In the genomic region with DNA sequence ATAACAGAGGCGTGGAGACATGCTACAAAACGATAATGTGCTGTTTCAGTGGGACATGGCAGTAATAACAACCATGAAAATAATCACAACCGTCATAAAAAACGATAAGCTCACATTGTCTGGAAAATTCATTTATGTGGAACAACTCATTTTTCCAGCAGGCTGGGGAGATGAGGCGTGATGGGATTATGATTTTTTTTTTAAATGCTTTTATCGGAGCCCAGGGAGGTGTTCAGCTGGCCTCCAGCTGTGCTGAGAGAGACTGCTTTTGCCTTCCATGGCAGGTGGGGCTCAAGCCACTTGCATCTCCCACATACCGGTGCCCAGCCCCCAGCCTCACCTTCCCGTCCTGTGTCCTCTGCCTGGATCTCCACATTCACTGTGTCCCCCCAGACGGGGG, we compare ENCODE assay signal across 21 mouse cellular contexts. TPM values are rescaled to one million over a fixed set of nuclear protein-coding genes. Genes with fewer than 3 reads are reported as not detected.
DNase-seq lines count a peak whose midpoint lies in the region; ATAC-seq lines count a peak whose summit lies in the region.
"Had no signal": no experiment of that assay in that cellular context is flagged by ENCODE, and none has a peak within 500 bp of the region (broad histone marks: within the 10 kb centered on the region; RNA-seq: fewer than 3 reads in every experiment).

No protein-coding gene starts in this region.

- H3K27me3 ChIP-seq in midbrain, embryonic 12.5 days, result peaks cover 20% of the 10 kb centered on the region
- H3K27me3 ChIP-seq in midbrain, embryonic 11.5 days (ENCODE audit: control insufficient read depth, insufficient read depth, low read length), result no peaks in the 10 kb centered on the region; the same call in 1 of the 2 replicates
- peaks cover 4% of the 10 kb centered on the region; the same call in 1 of the 2 replicates for H3K27me3 ChIP-seq in hindbrain, embryonic 11.5 days (ENCODE audit: control insufficient read depth, insufficient read depth, low read length)
- peaks cover 23% of the 10 kb centered on the region for H3K27me3 ChIP-seq in limb, embryonic 13.5 days
- H3K27me3 ChIP-seq: Patski had no signal

- ATAC-seq in midbrain, embryonic 12.5 days (ENCODE audit: low FRiP score, low read depth), result no peak
- no peak for ATAC-seq in midbrain, embryonic 11.5 days (ENCODE audit: low FRiP score)
- ATAC-seq in hindbrain, embryonic 11.5 days (ENCODE audit: low FRiP score), result no peak
- no peak for ATAC-seq in limb, embryonic 13.5 days (ENCODE audit: low FRiP score, low read depth)
- ATAC-seq: inflammation-experienced regulatory T-cells, adult 6 months; Patski had no signal

- H3K4me3 ChIP-seq in midbrain, embryonic 12.5 days, result no peak overlapping the region
- no peak overlapping the region for H3K4me3 ChIP-seq in midbrain, embryonic 11.5 days (ENCODE audit: low read depth, low read length)
- H3K4me3 ChIP-seq in hindbrain, embryonic 11.5 days (ENCODE audit: low read depth, low read length), result no peak overlapping the region
- H3K4me3 ChIP-seq in limb, embryonic 13.5 days, result no peak overlapping the region
- H3K4me3 ChIP-seq: embryonic facial prominence, embryonic 15.5 days; liver, embryonic 15.5 days had no signal

- no peaks in the 10 kb centered on the region for H3K36me3 ChIP-seq in midbrain, embryonic 12.5 days
- no peaks in the 10 kb centered on the region for H3K36me3 ChIP-seq in midbrain, embryonic 11.5 days (ENCODE audit: control insufficient read depth, insufficient read depth, low read length)
- H3K36me3 ChIP-seq in hindbrain, embryonic 11.5 days (ENCODE audit: control insufficient read depth, insufficient read depth, low read length), result no peaks in the 10 kb centered on the region
- H3K36me3 ChIP-seq in limb, embryonic 13.5 days, result no peaks in the 10 kb centered on the region
- H3K36me3 ChIP-seq: embryonic facial prominence, embryonic 15.5 days; liver, embryonic 15.5 days had no signal

- no peak for DNase-seq in midbrain, embryonic 11.5 days (ENCODE audit: low spot score, missing footprints)
- DNase-seq in hindbrain, embryonic 11.5 days (ENCODE audit: low spot score), result no peak
- no peak for DNase-seq in urinary bladder, postnatal 10 days (ENCODE audit: low spot score)
- DNase-seq in heart, adult 8-10 months (ENCODE audit: low spot score), result no peak
- DNase-seq in heart, postnatal 4 days, result no peak
- DNase-seq: B cell, adult 2 months; cerebellum, adult 11-12 months; kidney, adult 9 months; kidney, postnatal 4 days; layer of hippocampus, postnatal 36 days; lung, postnatal 36 days; right cerebral cortex, postnatal 14 days; thymus, postnatal 25 days had no signal

- H3K9me3 ChIP-seq in midbrain, embryonic 12.5 days, result no peaks in the 10 kb centered on the region
- no peaks in the 10 kb centered on the region for H3K9me3 ChIP-seq in midbrain, embryonic 11.5 days (ENCODE audit: control insufficient read depth, low read length)
- no peaks in the 10 kb centered on the region for H3K9me3 ChIP-seq in hindbrain, embryonic 11.5 days (ENCODE audit: control insufficient read depth, low read length)
- H3K9me3 ChIP-seq in limb, embryonic 13.5 days, result no peaks in the 10 kb centered on the region
- H3K9me3 ChIP-seq: embryonic facial prominence, embryonic 15.5 days; liver, embryonic 15.5 days had no signal

- H3K4me2 ChIP-seq in midbrain, embryonic 12.5 days (replicated peaks), result no peak overlapping the region
- H3K4me2 ChIP-seq in midbrain, embryonic 11.5 days, result no peak overlapping the region
- H3K4me2 ChIP-seq in hindbrain, embryonic 11.5 days (replicated peaks; ENCODE audit: low read depth, low read length), result no peak overlapping the region
- peak overlapping the region; percentile 23 for H3K4me2 ChIP-seq in limb, embryonic 13.5 days (replicated peaks)
- H3K4me2 ChIP-seq: embryonic facial prominence, embryonic 15.5 days; liver, embryonic 15.5 days had no signal

- WGBS in midbrain, embryonic 12.5 days, result 20% methylated on average over 9 of the region's 9 CpGs
- WGBS in midbrain, embryonic 11.5 days, result 28% methylated on average over 9 of the region's 9 CpGs
- WGBS in hindbrain, embryonic 11.5 days, result 32% methylated on average over 9 of the region's 9 CpGs
- WGBS in limb, embryonic 13.5 days, result 18% methylated on average over 9 of the region's 9 CpGs

- H3K9ac ChIP-seq in midbrain, embryonic 12.5 days (replicated peaks), result no peak overlapping the region
- no peak overlapping the region for H3K9ac ChIP-seq in midbrain, embryonic 11.5 days (ENCODE audit: low read length)
- H3K9ac ChIP-seq in hindbrain, embryonic 11.5 days (ENCODE audit: low read depth, low read length), result no peak overlapping the region
- H3K9ac ChIP-seq in limb, embryonic 13.5 days, result no peak overlapping the region; the same call in 1 of the 2 replicates
- H3K9ac ChIP-seq: embryonic facial prominence, embryonic 15.5 days; liver, embryonic 15.5 days had no signal

- H3K4me1 ChIP-seq in midbrain, embryonic 12.5 days, result peaks cover 43% of the 10 kb centered on the region
- H3K4me1 ChIP-seq in midbrain, embryonic 11.5 days (ENCODE audit: control insufficient read depth, insufficient read depth, low read length), result peaks cover 23% of the 10 kb centered on the region
- H3K4me1 ChIP-seq in hindbrain, embryonic 11.5 days (replicated peaks; ENCODE audit: control insufficient read depth, insufficient read depth, low read length), result peaks cover 17% of the 10 kb centered on the region
- peaks cover 57% of the 10 kb centered on the region for H3K4me1 ChIP-seq in limb, embryonic 13.5 days
- H3K4me1 ChIP-seq: liver, embryonic 15.5 days had no signal

- H3K27ac ChIP-seq in midbrain, embryonic 12.5 days (replicated peaks), result peak overlapping the region; percentile 70
- no peak overlapping the region for H3K27ac ChIP-seq in midbrain, embryonic 11.5 days (ENCODE audit: low read depth, low read length)
- 0 out of 2 replicates have a peak overlapping the region, but pooled peaks have one; percentile 12 for H3K27ac ChIP-seq in hindbrain, embryonic 11.5 days (ENCODE audit: low read depth, low read length)
- H3K27ac ChIP-seq in limb, embryonic 13.5 days, result 0 out of 2 replicates have a peak overlapping the region, but pooled peaks have one; percentile 52
- H3K27ac ChIP-seq: embryonic facial prominence, embryonic 15.5 days; liver, embryonic 15.5 days had no signal

RNA-seq across cellular contexts. Expression of a gene that starts 22.6 kb away (rescaled TPM):
- 8.6 and 9.1 TPM in 2 replicates for polyA plus RNA-seq in midbrain, embryonic 12.5 days (2016; fragmentation: Nextera tagmentation; extraction: Ambion mirVana)
- polyA plus RNA-seq in midbrain, embryonic 11.5 days (2014; fragmentation: Nextera tagmentation; extraction: Ambion mirVana), result 7.3 and 9.7 TPM in 2 replicates
- polyA plus RNA-seq in hindbrain, embryonic 11.5 days (2014; fragmentation: Nextera tagmentation; extraction: Ambion mirVana), result 8.2 and 12.7 TPM in 2 replicates
- polyA plus RNA-seq in limb, embryonic 13.5 days (2015; fragmentation: Nextera tagmentation; extraction: Ambion mirVana), result 25.3 and 29.9 TPM in 2 replicates
- total RNA-seq in heart, adult 8-10 months (2022), result 1 to 10 TPM in 1 of 4 experiments, under 1 TPM in 3; 0.50 to 1.5 (median 0.67) TPM
- under 1 TPM; 0.11 to 0.26 TPM for total RNA-seq in heart, postnatal 4 days (2021)

RNA-seq across cellular contexts. Expression of a gene that starts 32.4 kb away (rescaled TPM):
- polyA plus RNA-seq in midbrain, embryonic 12.5 days (2016; fragmentation: Nextera tagmentation; extraction: Ambion mirVana), result 0.64 and 1.0 TPM in 2 replicates
- 0.41 and 0.90 TPM in 2 replicates for polyA plus RNA-seq in midbrain, embryonic 11.5 days (2014; fragmentation: Nextera tagmentation; extraction: Ambion mirVana)
- 0.31 and 0.99 TPM in 2 replicates for polyA plus RNA-seq in hindbrain, embryonic 11.5 days (2014; fragmentation: Nextera tagmentation; extraction: Ambion mirVana)
- polyA plus RNA-seq in limb, embryonic 13.5 days (2015; fragmentation: Nextera tagmentation; extraction: Ambion mirVana), result 0.15 and 0.20 TPM in 2 replicates
- under 1 TPM in 3 of 4 experiments, not detected in 1; 0.26 to 0.44 (median 0.30) TPM for total RNA-seq in heart, adult 8-10 months (2022)
- total RNA-seq in heart, postnatal 4 days (2021), result not detected
- total RNA-seq: gastrocnemius, postnatal 4 days had no signal
- polyA plus RNA-seq: heart, embryonic 14.5 days; inflammation-experienced regulatory T-cells, adult 6 months; liver, embryonic 15.5 days had no signal
